25 mouse cellular contexts compared by ENCODE assay signal in genomic region chr2:181116436-181116835, GRCm38 (mm10). TPM values are rescaled to one million over a fixed set of nuclear protein-coding genes. Genes with fewer than 3 reads are reported as not detected.
DNase-seq lines count a peak whose midpoint lies in the region; ATAC-seq lines count a peak whose summit lies in the region.
"Had no signal": no experiment of that assay in that cellular context is flagged by ENCODE, and none has a peak within 500 bp of the region (broad histone marks: within the 10 kb centered on the region; RNA-seq: fewer than 3 reads in every experiment).

No protein-coding gene starts in this region.

- DNase-seq in hindbrain, embryonic 10.5 days (ENCODE audit: low spot score): no peak
- no peak for DNase-seq in neural tube, embryonic 10.5 days (ENCODE audit: extremely low spot score, low spot score)
- no peak for DNase-seq in spleen, postnatal 10 days (ENCODE audit: low spot score in 2 of 2)
- DNase-seq in ovary, postnatal 10 days (ENCODE audit: low spot score): no peak
- DNase-seq: adrenal gland, postnatal 36 days; B cell, adult 2 months; cerebellum, adult 11-12 months; cerebellum, postnatal 14 days; gastrocnemius, postnatal 25 days; heart, adult 18-20 months; heart, postnatal 14 days; kidney, adult 11 months; kidney, postnatal 4 days; liver, embryonic 13.5 days; lung, adult 2 months; lung, postnatal 14 days; thymus, postnatal 14 days had no signal

- H3K27ac ChIP-seq in hindbrain, embryonic 13.5 days: peak overlapping the region; percentile 40
- no peak overlapping the region for H3K27ac ChIP-seq in hindbrain, embryonic 10.5 days
- H3K27ac ChIP-seq in neural tube, embryonic 13.5 days (replicated peaks): peak overlapping the region; percentile 65
- H3K27ac ChIP-seq in midbrain, embryonic 15.5 days: peak overlapping the region; percentile 74
- H3K27ac ChIP-seq: heart, embryonic 13.5 days; limb, embryonic 13.5 days; liver, embryonic 13.5 days had no signal

- H3K4me2 ChIP-seq in hindbrain, embryonic 13.5 days: no peak overlapping the region
- H3K4me2 ChIP-seq in neural tube, embryonic 13.5 days: no peak overlapping the region
- H3K4me2 ChIP-seq in midbrain, embryonic 15.5 days: no peak overlapping the region
- H3K4me2 ChIP-seq: heart, embryonic 13.5 days; limb, embryonic 13.5 days; liver, embryonic 13.5 days had no signal

- no peaks in the 10 kb centered on the region for H3K27me3 ChIP-seq in hindbrain, embryonic 13.5 days
- no peaks in the 10 kb centered on the region for H3K27me3 ChIP-seq in hindbrain, embryonic 10.5 days (ENCODE audit: insufficient read depth, poor library complexity, severe bottlenecking)
- H3K27me3 ChIP-seq in neural tube, embryonic 13.5 days: no peaks in the 10 kb centered on the region
- H3K27me3 ChIP-seq in midbrain, embryonic 15.5 days (replicated peaks): no peaks in the 10 kb centered on the region

- peaks cover 81% of the 10 kb centered on the region for H3K4me1 ChIP-seq in hindbrain, embryonic 13.5 days (replicated peaks)
- H3K4me1 ChIP-seq in hindbrain, embryonic 10.5 days (replicated peaks): peaks cover 47% of the 10 kb centered on the region
- peaks cover 74% of the 10 kb centered on the region for H3K4me1 ChIP-seq in neural tube, embryonic 13.5 days (replicated peaks)
- peaks cover 74% of the 10 kb centered on the region for H3K4me1 ChIP-seq in midbrain, embryonic 15.5 days
- H3K4me1 ChIP-seq: heart, embryonic 13.5 days; limb, embryonic 13.5 days had no signal

- ATAC-seq in hindbrain, embryonic 13.5 days (ENCODE audit: low FRiP score): no peak
- ATAC-seq in neural tube, embryonic 13.5 days (ENCODE audit: low read depth): no peak
- no peak for ATAC-seq in midbrain, embryonic 15.5 days (replicated peaks)
- ATAC-seq: Patski had no signal

- 78% methylated on average over 5 of the region's 5 CpGs for WGBS in hindbrain, embryonic 13.5 days
- 89% methylated on average over 5 of the region's 5 CpGs for WGBS in hindbrain, embryonic 10.5 days
- WGBS in neural tube, embryonic 13.5 days: 84% methylated on average over 5 of the region's 5 CpGs
- WGBS in midbrain, embryonic 15.5 days: 67% methylated on average over 5 of the region's 5 CpGs

- H3K4me3 ChIP-seq in hindbrain, embryonic 13.5 days: no peak overlapping the region
- no peak overlapping the region for H3K4me3 ChIP-seq in hindbrain, embryonic 10.5 days
- no peak overlapping the region for H3K4me3 ChIP-seq in neural tube, embryonic 13.5 days
- H3K4me3 ChIP-seq in midbrain, embryonic 15.5 days: no peak overlapping the region
- H3K4me3 ChIP-seq: heart, embryonic 13.5 days; limb, embryonic 13.5 days; liver, embryonic 13.5 days had no signal

- peaks cover 21% of the 10 kb centered on the region for H3K36me3 ChIP-seq in hindbrain, embryonic 13.5 days
- no peaks in the 10 kb centered on the region for H3K36me3 ChIP-seq in hindbrain, embryonic 10.5 days
- peaks cover 20% of the 10 kb centered on the region for H3K36me3 ChIP-seq in neural tube, embryonic 13.5 days
- 0 out of 2 replicates have a peak, but pooled peaks cover 2% of the 10 kb centered on the region for H3K36me3 ChIP-seq in midbrain, embryonic 15.5 days (replicated peaks)
- H3K36me3 ChIP-seq: G1E; heart, embryonic 13.5 days; limb, embryonic 13.5 days; liver, embryonic 13.5 days had no signal

- no peak overlapping the region for H3K9ac ChIP-seq in hindbrain, embryonic 13.5 days
- no peak overlapping the region for H3K9ac ChIP-seq in neural tube, embryonic 13.5 days
- no peak overlapping the region for H3K9ac ChIP-seq in midbrain, embryonic 15.5 days
- H3K9ac ChIP-seq: heart, embryonic 13.5 days; limb, embryonic 13.5 days; liver, embryonic 13.5 days had no signal

- no peaks in the 10 kb centered on the region for H3K9me3 ChIP-seq in hindbrain, embryonic 13.5 days
- H3K9me3 ChIP-seq in hindbrain, embryonic 10.5 days: no peaks in the 10 kb centered on the region
- H3K9me3 ChIP-seq in neural tube, embryonic 13.5 days: no peaks in the 10 kb centered on the region
- H3K9me3 ChIP-seq in midbrain, embryonic 15.5 days: no peaks in the 10 kb centered on the region
- H3K9me3 ChIP-seq: G1E; heart, embryonic 13.5 days; limb, embryonic 13.5 days; liver, embryonic 13.5 days had no signal

RNA-seq across cellular contexts. Expression of gene Kcnq2, which starts 18.7 kb away (rescaled TPM):
- polyA plus RNA-seq in hindbrain, embryonic 13.5 days (2015; fragmentation: Nextera tagmentation; extraction: Ambion mirVana): 50.0 and 53.9 TPM in 2 replicates
- polyA plus RNA-seq in hindbrain, embryonic 10.5 days (2016; fragmentation: Nextera tagmentation; extraction: Ambion mirVana): 5.4 and 15.5 TPM in 2 replicates
- 43.9 TPM in 2 replicates for polyA plus RNA-seq in neural tube, embryonic 13.5 days (2015; fragmentation: Nextera tagmentation; extraction: Ambion mirVana)
- 54.0 and 62.5 TPM in 2 replicates for polyA plus RNA-seq in midbrain, embryonic 15.5 days (2015; fragmentation: Nextera tagmentation; extraction: Ambion mirVana)
- polyA plus RNA-seq: G1E; spleen, adult 2 months had no signal

RNA-seq across cellular contexts. Expression of gene Eef1a2, which starts 40.4 kb away (rescaled TPM):
- polyA plus RNA-seq in hindbrain, embryonic 13.5 days (2015; fragmentation: Nextera tagmentation; extraction: Ambion mirVana): 6.4 and 6.7 TPM in 2 replicates
- polyA plus RNA-seq in hindbrain, embryonic 10.5 days (2016; fragmentation: Nextera tagmentation; extraction: Ambion mirVana): 0.47 TPM in 1 of 2 replicates, not detected in the other
- 7.7 and 8.9 TPM in 2 replicates for polyA plus RNA-seq in neural tube, embryonic 13.5 days (2015; fragmentation: Nextera tagmentation; extraction: Ambion mirVana)
- 11.5 and 12.1 TPM in 2 replicates for polyA plus RNA-seq in midbrain, embryonic 15.5 days (2015; fragmentation: Nextera tagmentation; extraction: Ambion mirVana)
- polyA plus RNA-seq: G1E; limb, embryonic 13.5 days; liver, embryonic 13.5 days; Patski had no signal
